Mouse (Mus musculus) kidney, postnatal 0 days (tissue): ENCODE measurements around the gene Ubiad1. TPM values are rescaled to one million over a fixed set of nuclear protein-coding genes. Genes with fewer than 3 reads are reported as not detected.

ENCODE experiments used
- ATAC-seq: fragments of 200-750 bp; cut with Nextera tagmentation; replicated peaks from 2 replicates; pipeline ENCODE4 v1.8.0; 2017; ENCODE audit warnings: low read depth, moderate number of reproducible peaks, moderate TSS enrichment, moderate library complexity; ENCODE audit not compliant: low FRiP score
- DNase-seq: peaks from one replicate; pipeline ENCODE4 v3.0.0-alpha.2; 2016; ENCODE audit warnings: low spot score
- H3K27ac ChIP-seq: fragments of 300-500 bp; sonication (generic); 2 replicates; pipeline ENCODE4 v1.5.1; 2014; ENCODE audit warnings: mild to moderate bottlenecking
- H3K27me3 ChIP-seq: fragments of 300-500 bp; sonication (generic); 2 replicates; pipeline ENCODE4 v1.6.1; 2014; ENCODE audit warnings: low read length, mixed read lengths; ENCODE audit not compliant: insufficient read depth
- H3K36me3 ChIP-seq: fragments of 300-500 bp; sonication (generic); 2 replicates; pipeline ENCODE4 v1.6.1; 2014; ENCODE audit warnings: low read length, mixed read lengths; ENCODE audit not compliant: insufficient read depth
- H3K4me1 ChIP-seq: fragments of 300-500 bp; sonication (generic); replicated peaks from 2 replicates; pipeline ENCODE4 v1.6.1; 2014; ENCODE audit warnings: antibody characterized with exemption, low read length, mixed read lengths; ENCODE audit not compliant: insufficient read depth
- H3K4me2 ChIP-seq: fragments of 300-500 bp; sonication (generic); 2 replicates; pipeline ENCODE4 v1.6.1; 2014; ENCODE audit warnings: mild to moderate bottlenecking, low read length, moderate library complexity, mixed read lengths
- H3K4me3 ChIP-seq: fragments of 300-500 bp; sonication (generic); replicated peaks from 2 replicates; pipeline ENCODE4 v1.5.1; 2014; ENCODE audit warnings: low read depth, low read length
- H3K9ac ChIP-seq: fragments of 300-500 bp; sonication (generic); 2 replicates; pipeline ENCODE4 v1.6.1; 2014; ENCODE audit warnings: low read depth, low read length
- H3K9me3 ChIP-seq: fragments of 300-500 bp; sonication (generic); replicated peaks from 2 replicates; pipeline ENCODE4 v1.6.1; 2016; ENCODE audit warnings: low read length, inconsistent platforms, mixed read lengths
- CTCF ChIP-seq: IDR thresholded peaks from 2 replicates; pipeline ENCODE4 v1.5.1; 2016; ENCODE audit warnings: antibody characterized with exemption, low read depth, mild to moderate bottlenecking, moderate library complexity
- WGBS: fragments of 180-500 bp; shearing (Covaris S2); extraction: QIAGEN DNeasy Blood & Tissue Kit; methylation state at CpG from one replicate; pipeline ENCODE4 v1.1.7; 2014; 5-methylcytosine and 5-hydroxymethylcytosine counted together
- polyA plus RNA-seq: library from polyadenylated mRNA; unstranded; fragments of >200 nt; fragmentation: Nextera tagmentation; extraction: Ambion mirVana; gene quantifications from 2 replicates; pipeline ENCODE4 v1.2.1, GENCODE M21; 2015

The Ubiad1 gene
- polyA plus RNA-seq, 1 experiment from 2014 or later: 23.3 TPM

- Histone ChIP-seq H3K27me3 (no peaks in the 10 kb centered on the region), H3K4me2 (no peak overlapping the region), H3K27ac (no peak overlapping the region), H3K4me1 (no peaks in the 10 kb centered on the region), H3K4me3 (no peak overlapping the region), H3K9me3 (no peaks in the 10 kb centered on the region), H3K36me3 (peaks cover 75% of the 10 kb centered on the region), H3K9ac (no peak overlapping the region)
- ATAC-seq: no peak
- WGBS: 91% methylated on average over 12 of the region's 12 CpGs
- no peak for DNase-seq
- TF ChIP-seq CTCF: no peak
Measured at GRCm38 (mm10) chr4:148460656-148461284, 16.2 kb upstream of the Ubiad1 start.

GRCm38 (mm10) chr4:148455477-148456025 lies 11.0 kb upstream of the Ubiad1 start:
- ATAC-seq: no peak
- Histone ChIP-seq H3K27me3 (no peaks in the 10 kb centered on the region), H3K27ac (no peak overlapping the region), H3K4me1 (no peaks in the 10 kb centered on the region), H3K4me2 (no peak overlapping the region), H3K9me3 (no peaks in the 10 kb centered on the region), H3K36me3 (peaks cover 61% of the 10 kb centered on the region), H3K4me3 (no peak overlapping the region), H3K9ac (no peak overlapping the region)
- 90% methylated on average over 5 of the region's 5 CpGs for WGBS
- no peak for DNase-seq
- TF ChIP-seq CTCF: no peak

- Histone ChIP-seq H3K27me3 (no peaks in the 10 kb centered on the region), H3K9me3 (no peaks in the 10 kb centered on the region), H3K9ac (no peak overlapping the region), H3K27ac (no peak overlapping the region), H3K4me2 (no peak overlapping the region), H3K4me1 (0 out of 2 replicates have a peak, but pooled peaks cover 6% of the 10 kb centered on the region), H3K36me3 (peaks cover 53% of the 10 kb centered on the region), H3K4me3 (no peak overlapping the region)
- DNase-seq (no peak), ATAC-seq (no peak)
- TF ChIP-seq CTCF: no peak
- WGBS: 95% methylated on average over 11 of the region's 11 CpGs
Measured at GRCm38 (mm10) chr4:148453707-148454106, 9.1 kb upstream of the Ubiad1 start.

- Histone ChIP-seq H3K9ac (peak overlapping the region; percentile 89), H3K27me3 (no peaks in the 10 kb centered on the region), H3K4me3 (peak overlapping the region; percentile 94), H3K9me3 (no peaks in the 10 kb centered on the region), H3K27ac (peak overlapping the region; percentile 79), H3K36me3 (peaks cover 11% of the 10 kb centered on the region; the same call in 1 of the 2 replicates), H3K4me2 (peak overlapping the region; percentile 61), H3K4me1 (peaks cover 6% of the 10 kb centered on the region; the same call in 1 of the 2 replicates)
- DNase-seq: peak; percentile 56
- no peak for TF ChIP-seq CTCF
- peak; percentile 34 for ATAC-seq
- 0% methylated on average over 15 of the region's 15 CpGs for WGBS
Measured at GRCm38 (mm10) chr4:148448853-148449245, 4.3 kb upstream of the Ubiad1 start.

GRCm38 (mm10) chr4:148448179-148448852 lies 3.7 kb upstream of the Ubiad1 start, which contains the start of gene Mtor:
Gene Mtor (plus strand): TSS chr4:148448611.
- TF ChIP-seq CTCF: no peak
- peak; percentile 95 for ATAC-seq
- whole genome bisulfite sequencing: under 1% methylated on average over 54 of the region's 56 CpGs

GRCm38 (mm10) chr4:148442598-148442997 lies 2.0 kb downstream of the Ubiad1 start:
- Histone ChIP-seq H3K4me2 (no peak overlapping the region), H3K4me3 (no peak overlapping the region), H3K36me3 (no peaks in the 10 kb centered on the region), H3K9me3 (no peaks in the 10 kb centered on the region), H3K27me3 (no peaks in the 10 kb centered on the region), H3K9ac (peak overlapping the region; percentile 8; the same call in 1 of the 2 replicates), H3K4me1 (peaks cover 6% of the 10 kb centered on the region; the same call in 1 of the 2 replicates), H3K27ac (no peak overlapping the region)
- TF ChIP-seq CTCF: no peak
- no peak for DNase-seq
- WGBS: 83% methylated on average over 7 of the region's 7 CpGs
- ATAC-seq: no peak

More at GRCm38 (mm10) chr4:148448179-148448852, 3.7 kb upstream of the Ubiad1 start, which contains the start of gene Mtor:
- H3K36me3 ChIP-seq: peaks cover 6% of the 10 kb centered on the region; the same call in 1 of the 2 replicates
- peak within 1 kb of the TSS; percentile 68 for H3K4me2 ChIP-seq
- peak within 1 kb of the TSS; percentile 89 for H3K9ac ChIP-seq
- peak; percentile 100 for DNase-seq
- no peaks in the 10 kb centered on the region for H3K9me3 ChIP-seq
- peak within 1 kb of the TSS; percentile 79 for H3K27ac ChIP-seq
- H3K4me1 ChIP-seq: peaks cover 11% of the 10 kb centered on the region; the same call in 1 of the 2 replicates
- no peaks in the 10 kb centered on the region for H3K27me3 ChIP-seq
- H3K4me3 ChIP-seq: peak within 1 kb of the TSS; percentile 94
